Mouse (Mus musculus) E14TG2a.4 (cell line): ENCODE measurements around the gene Rgs3.

Source experiments
- H3K27me3 ChIP-seq: 2 replicates; pipeline ENCODE4 v1.6.1; 2014; ENCODE audit warnings: low read length, control low read depth; ENCODE audit not compliant: insufficient read depth
- H3K36me3 ChIP-seq: 2 replicates; pipeline ENCODE4 v1.6.1; 2014; ENCODE audit warnings: low read length, control low read depth; ENCODE audit not compliant: insufficient read depth
- H3K4me1 ChIP-seq: replicated peaks from 2 replicates; pipeline ENCODE4 v1.6.1; 2014; ENCODE audit warnings: low read depth, low read length, control low read depth
- H3K4me3 ChIP-seq: replicated peaks from 2 replicates; pipeline ENCODE4 v1.5.1; 2014; ENCODE audit warnings: mild to moderate bottlenecking, low read length
- H3K9me3 ChIP-seq: 2 replicates; pipeline ENCODE4 v1.6.1; 2014; ENCODE audit warnings: low read length, control low read depth
- CTCF ChIP-seq: conservative IDR thresholded peaks from 2 replicates; pipeline ENCODE4 v1.5.1; 2014; ENCODE audit warnings: low read length
- NANOG ChIP-seq: IDR thresholded peaks from 2 replicates; pipeline ENCODE4 v1.6.1; 2014; ENCODE audit warnings: borderline replicate concordance, low read length, mixed read lengths
- POU5F1 ChIP-seq: IDR thresholded peaks from 2 replicates; pipeline ENCODE4 v1.6.1; 2014; ENCODE audit warnings: low read length, borderline replicate concordance

The Rgs3 gene

DNA sequence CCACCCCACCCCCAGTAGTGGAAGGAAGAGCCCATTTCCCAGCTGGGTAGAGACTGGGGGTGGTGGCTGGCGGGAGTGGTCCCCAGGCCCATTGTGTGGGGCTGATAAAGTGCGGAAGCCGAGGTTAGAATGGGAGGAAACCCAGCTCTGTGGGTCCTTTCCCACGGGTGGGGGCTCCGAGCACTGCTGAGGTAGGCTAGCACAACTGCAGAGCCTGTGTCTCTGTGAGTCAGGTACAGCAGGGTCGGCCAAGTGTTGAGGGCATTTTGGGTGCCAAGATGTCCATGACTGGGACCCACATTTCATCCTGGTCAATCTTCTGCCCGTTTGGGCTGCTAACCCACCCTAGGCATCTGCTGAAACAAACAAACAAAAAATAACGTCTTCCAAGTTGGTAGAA is 135.9 kb downstream of the Rgs3 start:
- Histone ChIP-seq H3K27me3 (peaks cover 27% of the 10 kb centered on the region), H3K36me3 (no peaks in the 10 kb centered on the region)
- TF ChIP-seq NANOG (no peak), POU5F1 (no peak), CTCF (no peak)

DNA sequence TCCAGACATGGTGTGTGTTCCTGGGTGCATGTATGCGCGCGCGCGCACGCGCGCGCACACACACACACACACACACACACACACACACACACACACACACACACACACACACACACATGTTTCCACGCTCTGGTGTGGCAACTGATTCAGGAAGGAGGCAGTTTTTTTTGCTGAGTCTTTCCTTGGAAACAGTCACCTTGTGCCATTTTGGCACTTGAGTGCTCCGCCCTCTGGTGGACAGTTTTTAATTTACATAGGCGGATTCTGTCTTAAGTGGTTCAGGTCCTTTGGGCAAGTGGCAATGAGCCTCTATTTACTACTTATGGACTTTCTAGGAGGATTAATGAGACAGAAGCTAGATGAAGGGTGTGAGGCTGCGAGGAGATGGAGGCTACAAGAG is 136.3 kb downstream of the Rgs3 start:
- peaks cover 63% of the 10 kb centered on the region for H3K4me1 ChIP-seq
- TF ChIP-seq CTCF (peak; percentile 53), NANOG (no peak), POU5F1 (no peak)
- H3K36me3 ChIP-seq = no peaks in the 10 kb centered on the region
- H3K4me3 ChIP-seq = no peak overlapping the region
- peaks cover 27% of the 10 kb centered on the region for H3K27me3 ChIP-seq
- no peaks in the 10 kb centered on the region for H3K9me3 ChIP-seq

More for the DNA sequence above, 135.9 kb downstream of the Rgs3 start:
- no peaks in the 10 kb centered on the region for H3K9me3 ChIP-seq
- no peak overlapping the region for H3K4me3 ChIP-seq
- peaks cover 64% of the 10 kb centered on the region for H3K4me1 ChIP-seq

DNA sequence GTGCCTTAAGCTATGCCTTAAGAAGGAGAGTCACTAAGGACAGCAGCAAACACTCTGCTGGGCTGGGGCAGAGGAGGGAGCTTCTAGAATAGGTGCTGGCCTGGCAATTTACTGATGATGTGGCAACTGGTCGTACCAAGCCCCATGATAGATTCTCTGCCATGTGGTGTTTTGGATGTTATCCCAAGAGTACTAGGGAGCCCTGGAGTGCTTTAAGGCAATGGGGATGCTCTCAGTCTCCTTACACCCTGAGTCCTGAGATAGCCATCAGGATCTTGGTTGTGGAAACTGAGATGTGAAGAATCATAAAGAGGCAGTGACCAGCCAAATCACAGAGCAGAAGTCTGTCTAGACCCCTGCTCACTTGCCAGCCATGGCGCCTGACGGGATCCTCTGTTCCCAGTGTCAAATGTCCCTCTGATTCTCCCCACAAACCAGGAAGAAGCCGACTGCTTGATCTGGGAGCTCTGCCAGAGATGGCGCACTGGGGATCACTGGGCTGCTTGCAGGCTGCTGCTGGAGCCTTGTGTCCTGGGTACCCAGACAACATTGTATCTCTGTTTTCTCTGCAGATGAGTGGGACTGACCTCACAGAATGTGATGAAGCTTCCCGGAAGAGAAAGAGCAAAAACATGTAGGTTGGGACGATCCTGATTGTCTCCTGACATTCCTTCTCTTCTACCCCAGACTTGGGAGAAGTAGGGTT is 137.2 kb downstream of the Rgs3 start:
- TF ChIP-seq NANOG (no peak), CTCF (no peak), POU5F1 (no peak)

DNA sequence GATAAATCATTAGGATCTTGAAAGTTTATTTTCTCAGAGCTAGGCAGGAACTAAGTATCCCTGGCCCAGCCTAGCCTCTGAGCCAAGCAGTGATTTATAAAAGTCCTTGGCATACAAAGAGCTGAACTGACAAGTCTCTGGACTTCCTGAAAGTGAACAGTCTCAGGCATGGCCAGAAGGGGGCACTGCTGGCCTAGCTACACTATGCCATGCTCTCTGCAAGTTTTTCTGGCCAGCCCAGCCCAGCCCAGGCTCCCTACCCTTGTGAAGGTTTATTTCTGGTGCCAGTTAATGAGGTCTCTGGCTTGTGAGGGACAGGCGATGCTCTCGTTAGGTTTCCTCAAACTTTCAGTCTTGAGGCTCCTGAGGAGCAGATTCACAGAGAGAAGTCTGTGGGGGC is 137.8 kb downstream of the Rgs3 start:
- peaks cover 59% of the 10 kb centered on the region for H3K4me1 ChIP-seq
- H3K27me3 ChIP-seq = peaks cover 27% of the 10 kb centered on the region
- TF ChIP-seq NANOG = no peak
- peak; percentile 65 for TF ChIP-seq CTCF
- H3K4me3 ChIP-seq = no peak overlapping the region
- H3K9me3 ChIP-seq = no peaks in the 10 kb centered on the region
- H3K36me3 ChIP-seq = peaks cover 4% of the 10 kb centered on the region; the same call in 1 of the 2 replicates

More for the DNA sequence above, 137.2 kb downstream of the Rgs3 start:
- Histone ChIP-seq H3K4me1 (peaks cover 59% of the 10 kb centered on the region), H3K36me3 (peaks cover 4% of the 10 kb centered on the region; the same call in 1 of the 2 replicates), H3K4me3 (no peak overlapping the region), H3K9me3 (no peaks in the 10 kb centered on the region), H3K27me3 (peaks cover 27% of the 10 kb centered on the region)

GRCm38 (mm10) chr4:62698521-62698920 is 138.9 kb downstream of the Rgs3 start:
- no peak overlapping the region for H3K4me3 ChIP-seq
- peaks cover 4% of the 10 kb centered on the region; the same call in 1 of the 2 replicates for H3K36me3 ChIP-seq
- H3K9me3 ChIP-seq = no peaks in the 10 kb centered on the region
- H3K4me1 ChIP-seq = peaks cover 50% of the 10 kb centered on the region
- TF ChIP-seq CTCF (no peak), NANOG (no peak), POU5F1 (no peak)
- H3K27me3 ChIP-seq = peaks cover 17% of the 10 kb centered on the region; the same call in 1 of the 2 replicates

- TF ChIP-seq POU5F1 (no peak), CTCF (no peak), NANOG (no peak)
These were observed 139.7 kb downstream of the Rgs3 start for GRCm38 (mm10) chr4:62699191-62699812.

DNA sequence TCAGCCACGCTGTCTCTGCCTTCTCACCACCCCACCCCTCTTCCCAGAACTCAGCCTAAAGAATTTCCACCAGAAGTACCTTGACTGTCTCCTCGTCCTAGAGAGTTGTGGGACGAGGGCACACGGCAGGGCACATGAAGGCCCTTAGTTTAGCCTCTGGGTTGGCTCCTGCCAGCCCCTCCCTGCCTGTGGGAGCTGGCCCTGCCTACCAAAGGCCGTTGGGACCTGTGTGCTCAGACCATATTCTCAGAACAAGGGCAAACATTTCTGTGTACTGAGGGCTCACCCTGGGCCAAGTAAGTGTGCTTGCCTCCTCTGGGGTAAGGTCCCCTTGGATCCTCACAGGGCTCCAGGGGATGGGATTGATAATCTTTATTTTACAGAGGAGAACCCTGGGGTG is 140.8 kb downstream of the Rgs3 start:
- Histone ChIP-seq H3K27me3 (peaks cover 17% of the 10 kb centered on the region; the same call in 1 of the 2 replicates), H3K36me3 (peaks cover 4% of the 10 kb centered on the region; the same call in 1 of the 2 replicates), H3K9me3 (no peaks in the 10 kb centered on the region), H3K4me1 (peaks cover 34% of the 10 kb centered on the region), H3K4me3 (no peak overlapping the region; the same call in 1 of the 2 replicates)
- TF ChIP-seq NANOG = no peak
- TF ChIP-seq POU5F1 = no peak
- TF ChIP-seq CTCF = no peak

More at GRCm38 (mm10) chr4:62699191-62699812, 139.7 kb downstream of the Rgs3 start:
- no peaks in the 10 kb centered on the region for H3K9me3 ChIP-seq
- peaks cover 17% of the 10 kb centered on the region; the same call in 1 of the 2 replicates for H3K27me3 ChIP-seq
- peaks cover 4% of the 10 kb centered on the region; the same call in 1 of the 2 replicates for H3K36me3 ChIP-seq
- peaks cover 43% of the 10 kb centered on the region for H3K4me1 ChIP-seq
- peak overlapping the region; percentile 63 for H3K4me3 ChIP-seq

DNA sequence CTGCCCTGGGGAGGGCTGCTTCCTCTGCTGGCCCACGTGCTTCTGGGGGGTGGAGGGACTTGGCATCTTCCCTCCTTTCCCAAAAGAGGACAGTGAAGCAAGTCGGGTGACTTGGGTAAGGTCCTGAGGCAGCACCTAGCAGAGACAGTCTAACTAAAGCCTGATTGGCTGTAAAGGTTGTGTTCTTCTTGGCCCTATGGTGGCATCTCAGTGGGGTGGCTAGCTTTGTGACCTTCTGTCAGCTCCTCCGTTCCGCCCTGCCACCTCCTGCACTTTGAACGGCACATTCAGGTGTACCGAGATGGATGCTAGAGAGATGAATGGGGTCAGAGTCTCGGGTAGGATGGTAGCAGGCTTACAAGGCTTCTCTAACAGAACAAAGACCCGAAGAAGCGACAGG is 143.5 kb downstream of the Rgs3 start:
- Histone ChIP-seq H3K27me3 (peaks cover 20% of the 10 kb centered on the region; the same call in 1 of the 2 replicates), H3K36me3 (peaks cover 4% of the 10 kb centered on the region; the same call in 1 of the 2 replicates), H3K4me1 (peaks cover 17% of the 10 kb centered on the region), H3K4me3 (no peak overlapping the region), H3K9me3 (no peaks in the 10 kb centered on the region)
- TF ChIP-seq CTCF (no peak), NANOG (no peak), POU5F1 (no peak)
